Mouse (Mus musculus) spleen, postnatal 14 days (tissue): Measurements from ENCODE around the gene Nfatc2.
A peak's percentile ranks its signal among the peaks of the same experiment; 100 is the strongest.

Experiments
- DNase-seq, 2 experiments: peaks; one replicate each; pipeline ENCODE4 v3.0.0; 2021 to 2022; ENCODE audit warnings: low spot score in 2 of 2

Gene Nfatc2

GRCm38 (mm10) chr2:168601491-168602386 is at the start of gene Nfatc2:
TSS of gene Nfatc2 (minus strand) at chr2:168601657.
- DNase-seq: no peak

- DNase-seq: no peak
Observed at GRCm38 (mm10) chr2:168648171-168648570, 46.7 kb upstream of the Nfatc2 start.

GRCm38 (mm10) chr2:168644855-168645254 is 43.4 kb upstream of the Nfatc2 start:
- DNase-seq: no peak

- no peak for DNase-seq
Observed at GRCm38 (mm10) chr2:168643524-168644177, 42.2 kb upstream of the Nfatc2 start.

- DNase-seq: no peak
Observed at GRCm38 (mm10) chr2:168642187-168642586, 40.7 kb upstream of the Nfatc2 start.

GRCm38 (mm10) chr2:168640460-168640859 is 39.0 kb upstream of the Nfatc2 start:
- no peak for DNase-seq

- no peak for DNase-seq
Observed at GRCm38 (mm10) chr2:168634881-168635280, 33.4 kb upstream of the Nfatc2 start.

GRCm38 (mm10) chr2:168633301-168633816 is 31.9 kb upstream of the Nfatc2 start:
- no peak for DNase-seq

- DNase-seq: no peak
Observed at GRCm38 (mm10) chr2:168632543-168632942, 31.1 kb upstream of the Nfatc2 start.

GRCm38 (mm10) chr2:168628787-168629186 is 27.3 kb upstream of the Nfatc2 start:
- peak; percentile 44 to 74 for DNase-seq

- DNase-seq: no peak
Observed at GRCm38 (mm10) chr2:168627829-168628770, 26.6 kb upstream of the Nfatc2 start.

GRCm38 (mm10) chr2:168626385-168626784 is 24.9 kb upstream of the Nfatc2 start:
- DNase-seq: no peak

- no peak for DNase-seq
Observed at GRCm38 (mm10) chr2:168625091-168625490, 23.6 kb upstream of the Nfatc2 start.

- no peak for DNase-seq
Observed at GRCm38 (mm10) chr2:168621111-168621802, 19.8 kb upstream of the Nfatc2 start.

GRCm38 (mm10) chr2:168618205-168618717 is 16.8 kb upstream of the Nfatc2 start:
- DNase-seq: no peak

- DNase-seq: no peak
Observed at GRCm38 (mm10) chr2:168615160-168615559, 13.7 kb upstream of the Nfatc2 start.

GRCm38 (mm10) chr2:168614170-168614872 is 12.9 kb upstream of the Nfatc2 start:
- DNase-seq: no peak

- no peak for DNase-seq
Observed at GRCm38 (mm10) chr2:168613092-168613880, 11.8 kb upstream of the Nfatc2 start.

GRCm38 (mm10) chr2:168610941-168611340 is 9.5 kb upstream of the Nfatc2 start:
- DNase-seq: no peak
